Mouse (Mus musculus) neural tube, embryonic 11.5 days (tissue): ENCODE measurements around the gene Nfe2l2. TPM values are rescaled to one million over a fixed set of nuclear protein-coding genes. Genes with fewer than 3 reads are reported as not detected.
"Not testable (repeated sequence)": the region's sequence is repeated elsewhere in the genome, so short reads cannot be mapped to it uniquely, and the experiment has no call there.

Source experiments
- ATAC-seq: fragments of 200-750 bp; cut with Nextera tagmentation; 2 replicates; pipeline ENCODE4 v1.8.0; 2017; ENCODE audit warnings: moderate number of reproducible peaks, mild to moderate bottlenecking, moderate TSS enrichment, moderate library complexity; ENCODE audit not compliant: insufficient read depth, low FRiP score, low TSS enrichment
- DNase-seq: peaks from one replicate; pipeline ENCODE4 v3.0.0-alpha.2; 2015; ENCODE audit warnings: low spot score
- H3K27ac ChIP-seq: fragments of 300-500 bp; sonication (generic); 2 replicates; pipeline ENCODE4 v1.5.1; 2014; ENCODE audit warnings: low read depth, mild to moderate bottlenecking, low read length
- H3K27me3 ChIP-seq: fragments of 300-500 bp; sonication (generic); 2 replicates; pipeline ENCODE4 v1.6.1; 2014; ENCODE audit warnings: mild to moderate bottlenecking, low read length, mixed read lengths; ENCODE audit not compliant: control insufficient read depth, insufficient read depth
- H3K36me3 ChIP-seq: fragments of 300-500 bp; sonication (generic); 2 replicates; pipeline ENCODE4 v1.6.1; 2014; ENCODE audit warnings: mild to moderate bottlenecking, low read length, moderate library complexity, mixed read lengths; ENCODE audit not compliant: control insufficient read depth, insufficient read depth
- H3K4me1 ChIP-seq: fragments of 300-500 bp; sonication (generic); 2 replicates; pipeline ENCODE4 v1.6.1; 2014; ENCODE audit warnings: low read length, mixed read lengths; ENCODE audit not compliant: control insufficient read depth, insufficient read depth
- H3K4me2 ChIP-seq: fragments of 300-500 bp; sonication (generic); 2 replicates; pipeline ENCODE4 v1.6.1; 2014; ENCODE audit warnings: low read depth, mild to moderate bottlenecking, moderate library complexity
- H3K4me3 ChIP-seq: fragments of 300-500 bp; sonication (generic); 2 replicates; pipeline ENCODE4 v1.5.1; 2014; ENCODE audit warnings: low read depth, low read length
- H3K9ac ChIP-seq: fragments of 300-500 bp; sonication (generic); 2 replicates; pipeline ENCODE4 v1.6.1; 2014; ENCODE audit warnings: mild to moderate bottlenecking, low read length
- H3K9me3 ChIP-seq: fragments of 300-500 bp; sonication (generic); 2 replicates; pipeline ENCODE4 v1.6.1; 2016; ENCODE audit warnings: low read length; ENCODE audit not compliant: control insufficient read depth
- WGBS: fragments of 180-500 bp; shearing (Covaris S2); extraction: QIAGEN DNeasy Blood & Tissue Kit; methylation state at CpG from one replicate; pipeline ENCODE4 v1.1.7; 2014; 5-methylcytosine and 5-hydroxymethylcytosine counted together
- polyA plus RNA-seq: library from polyadenylated mRNA; unstranded; fragments of >200 nt; fragmentation: Nextera tagmentation; extraction: Ambion mirVana; gene quantifications from 2 replicates; pipeline ENCODE4 v1.2.1, GENCODE M21; 2014

Gene Nfe2l2
- polyA plus RNA-seq, 1 experiment from 2014 or later, result 26.5 TPM

- WGBS, result 71% methylated on average over 6 of the region's 6 CpGs
- no peak for ATAC-seq
Measured at GRCm38 (mm10) chr2:75636261-75637054, 68.0 kb downstream of the Nfe2l2 start.

DNA sequence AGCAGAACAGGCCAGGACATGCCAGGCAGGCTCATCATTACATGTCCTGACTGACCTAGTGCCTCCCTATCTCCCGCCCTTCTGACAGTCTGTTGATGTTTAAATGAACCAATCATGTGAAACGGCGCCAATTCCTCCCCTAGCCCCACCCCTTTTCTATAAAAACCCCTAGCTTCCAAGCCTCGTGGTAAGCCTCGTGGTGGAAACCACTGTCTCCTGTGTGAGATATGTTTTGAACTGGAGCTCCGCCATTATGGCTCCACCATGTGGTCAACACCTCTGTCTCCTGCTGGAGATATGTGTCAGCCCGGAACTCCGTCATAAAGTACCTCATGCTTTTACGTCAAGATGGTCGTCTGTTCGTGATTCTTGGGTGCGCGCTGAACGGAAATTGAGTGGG lies 70.0 kb downstream of the Nfe2l2 start:
- not testable (repeated sequence) for H3K4me3 ChIP-seq, H3K9ac ChIP-seq, H3K27me3 ChIP-seq, H3K4me2 ChIP-seq, H3K9me3 ChIP-seq, H3K27ac ChIP-seq, DNase-seq, H3K4me1 ChIP-seq, H3K36me3 ChIP-seq, ATAC-seq
- 95% methylated on average over 14 of the region's 14 CpGs for WGBS

More at GRCm38 (mm10) chr2:75636261-75637054, 68.0 kb downstream of the Nfe2l2 start:
- Histone ChIP-seq H3K9me3 (no peaks in the 10 kb centered on the region), H3K27me3 (no peaks in the 10 kb centered on the region), H3K36me3 (no peaks in the 10 kb centered on the region), H3K9ac (no peak overlapping the region), H3K4me1 (no peaks in the 10 kb centered on the region), H3K4me2 (no peak overlapping the region), H3K27ac (no peak overlapping the region), H3K4me3 (no peak overlapping the region)
- no peak for DNase-seq

DNA sequence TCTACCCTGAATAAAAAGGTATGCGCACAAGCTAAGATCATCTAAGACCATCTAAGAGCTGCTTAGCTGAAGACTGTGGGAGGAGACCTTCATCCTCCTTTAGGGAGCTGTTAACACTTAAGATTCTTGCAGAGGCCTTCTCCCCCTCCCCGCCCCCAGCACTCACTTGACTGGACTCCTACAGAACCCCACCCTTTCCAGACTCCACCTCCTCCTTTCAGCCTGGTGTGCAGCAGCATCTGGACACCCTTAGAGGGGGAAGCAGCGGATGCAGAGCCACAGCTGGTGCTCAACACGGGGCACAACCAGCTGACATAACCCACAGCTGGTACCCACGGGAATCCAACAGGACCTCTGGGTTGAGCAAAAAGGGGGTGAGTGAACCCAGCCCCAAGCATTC lies 70.7 kb downstream of the Nfe2l2 start:
- DNase-seq, result no peak
- Histone ChIP-seq H3K4me1 (no peaks in the 10 kb centered on the region), H3K4me3 (no peak overlapping the region), H3K36me3 (no peaks in the 10 kb centered on the region), H3K9me3 (no peaks in the 10 kb centered on the region), H3K27ac (no peak overlapping the region), H3K4me2 (no peak overlapping the region), H3K9ac (no peak overlapping the region), H3K27me3 (no peaks in the 10 kb centered on the region)
- ATAC-seq, result no peak
- 62% methylated on average over 5 of the region's 5 CpGs for WGBS

DNA sequence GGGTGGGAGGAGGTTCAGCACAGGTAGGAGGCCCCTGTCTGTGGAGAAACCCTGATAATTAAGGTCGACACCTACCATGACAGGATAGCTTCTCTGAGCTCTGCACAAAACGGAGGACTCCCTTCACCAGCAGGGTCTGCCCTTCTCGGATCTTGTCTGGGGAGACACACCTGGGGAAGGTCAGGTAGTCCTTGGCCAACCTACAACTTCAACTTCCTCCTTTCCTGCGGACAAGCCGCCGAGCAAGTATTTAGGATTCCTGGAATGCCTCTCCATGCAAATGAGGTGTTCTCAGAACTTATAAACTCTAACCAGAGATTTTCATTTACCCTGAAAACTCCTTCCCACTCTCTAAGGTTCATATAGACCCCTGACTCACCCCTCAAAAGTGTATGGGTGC lies 71.1 kb downstream of the Nfe2l2 start:
- DNase-seq (no peak), ATAC-seq (no peak)
- Histone ChIP-seq H3K27me3 (no peaks in the 10 kb centered on the region), H3K36me3 (no peaks in the 10 kb centered on the region), H3K4me1 (no peaks in the 10 kb centered on the region), H3K9ac (no peak overlapping the region), H3K4me2 (no peak overlapping the region), H3K27ac (no peak overlapping the region), H3K9me3 (no peaks in the 10 kb centered on the region), H3K4me3 (no peak overlapping the region)
- 83% methylated on average over 6 of the region's 6 CpGs for WGBS

GRCm38 (mm10) chr2:75632721-75633181 lies 71.7 kb downstream of the Nfe2l2 start:
- Histone ChIP-seq H3K4me1 (no peaks in the 10 kb centered on the region), H3K4me3 (no peak overlapping the region), H3K27ac (no peak overlapping the region), H3K9me3 (no peaks in the 10 kb centered on the region), H3K9ac (no peak overlapping the region), H3K4me2 (no peak overlapping the region), H3K36me3 (no peaks in the 10 kb centered on the region), H3K27me3 (no peaks in the 10 kb centered on the region)
- 87% methylated on average over 12 of the region's 12 CpGs for whole genome bisulfite sequencing
- no peak for DNase-seq
- ATAC-seq, result no peak

DNA sequence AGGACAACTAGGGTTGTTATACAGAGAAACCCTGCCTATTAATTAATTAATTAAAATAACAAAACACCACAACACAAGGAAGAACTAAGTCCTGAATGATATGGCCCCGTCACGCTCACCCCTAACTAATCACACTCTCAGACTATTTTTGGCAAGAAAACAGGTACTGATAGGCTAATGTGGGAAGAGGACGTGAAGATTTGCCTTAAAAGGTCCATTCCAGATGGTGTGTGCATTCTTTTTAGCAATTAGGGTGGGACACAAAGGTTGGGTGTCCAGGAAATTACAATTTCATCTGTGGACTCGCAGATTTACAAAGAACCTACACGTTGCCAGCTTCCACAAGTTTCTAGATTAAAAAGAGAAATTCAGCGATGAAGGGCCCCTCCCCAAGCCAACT lies 72.4 kb downstream of the Nfe2l2 start:
- ATAC-seq (no peak), DNase-seq (no peak)
- Histone ChIP-seq H3K4me3 (no peak overlapping the region), H3K36me3 (no peaks in the 10 kb centered on the region), H3K27me3 (no peaks in the 10 kb centered on the region), H3K9ac (no peak overlapping the region), H3K4me2 (no peak overlapping the region), H3K27ac (no peak overlapping the region), H3K9me3 (no peaks in the 10 kb centered on the region), H3K4me1 (no peaks in the 10 kb centered on the region)
- 86% methylated on average over 6 of the region's 6 CpGs for WGBS

GRCm38 (mm10) chr2:75631421-75631820 lies 73.0 kb downstream of the Nfe2l2 start:
- H3K9ac ChIP-seq, result no peak overlapping the region

GRCm38 (mm10) chr2:75628487-75628886 lies 76.0 kb downstream of the Nfe2l2 start:
- WGBS, result 90% methylated on average over 8 of the region's 8 CpGs

More at GRCm38 (mm10) chr2:75631421-75631820, 73.0 kb downstream of the Nfe2l2 start:
- H3K4me2 ChIP-seq, result no peak overlapping the region
- WGBS, result 89% methylated on average over 6 of the region's 6 CpGs
- no peak overlapping the region for H3K27ac ChIP-seq
- no peaks in the 10 kb centered on the region for H3K36me3 ChIP-seq
- H3K9me3 ChIP-seq, result no peaks in the 10 kb centered on the region
- H3K4me3 ChIP-seq, result no peak overlapping the region
- H3K4me1 ChIP-seq, result no peaks in the 10 kb centered on the region
- ATAC-seq, result no peak
- no peaks in the 10 kb centered on the region for H3K27me3 ChIP-seq
- DNase-seq, result no peak

More at GRCm38 (mm10) chr2:75628487-75628886, 76.0 kb downstream of the Nfe2l2 start:
- no peak for DNase-seq
- H3K36me3 ChIP-seq, result no peaks in the 10 kb centered on the region
- H3K4me3 ChIP-seq, result no peak overlapping the region
- no peaks in the 10 kb centered on the region for H3K9me3 ChIP-seq
- H3K4me1 ChIP-seq, result no peaks in the 10 kb centered on the region
- ATAC-seq, result no peak
- no peak overlapping the region for H3K4me2 ChIP-seq
- no peak overlapping the region for H3K9ac ChIP-seq
- no peaks in the 10 kb centered on the region for H3K27me3 ChIP-seq
- no peak overlapping the region for H3K27ac ChIP-seq
